Mouse (Mus musculus) left cerebral cortex, postnatal 4 days (tissue): ENCODE results near the gene Naa35. TPM values are rescaled to one million over a fixed set of nuclear protein-coding genes. Genes with fewer than 3 reads are reported as not detected.

Source experiments
- DNase-seq: peaks from one replicate; pipeline ENCODE4 v3.0.0-alpha.2; 2022
- intact Hi-C: fragments of 180-260 bp; cut with DNase I; formaldehyde crosslinking; loops from one replicate; pipeline ENCODE4 v1.15.1; 2025
- total RNA-seq, 2 experiments: library from RNA; stranded (reverse); gene quantifications; 2 replicates each; pipeline ENCODE4 v1.2.3; 2021

The Naa35 gene
- total RNA-seq, 2 experiments from 2014 or later, result 129 to 143 TPM

DNA sequence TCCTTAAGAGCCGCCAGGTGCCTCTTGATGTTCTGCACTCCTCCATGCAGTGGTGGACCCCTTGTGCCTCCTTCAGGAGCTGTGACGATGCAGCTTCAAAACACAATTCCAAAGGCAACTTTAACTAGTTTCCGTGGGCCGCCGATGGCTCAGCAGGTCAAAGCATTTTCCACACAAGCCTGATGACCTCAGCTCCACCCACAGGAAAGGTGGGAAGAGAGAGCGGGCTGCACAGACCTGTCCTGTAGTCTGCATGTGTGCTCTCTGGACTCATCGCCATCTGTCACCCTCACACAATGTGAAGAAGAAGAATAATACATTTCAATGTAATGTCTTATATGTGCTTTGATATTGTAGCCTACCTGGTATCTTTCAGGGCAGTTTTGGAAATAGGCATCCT is 41.7 kb downstream of the Naa35 start:
- intact Hi-C loops, result no loop called here
- no peak for DNase-seq

DNA sequence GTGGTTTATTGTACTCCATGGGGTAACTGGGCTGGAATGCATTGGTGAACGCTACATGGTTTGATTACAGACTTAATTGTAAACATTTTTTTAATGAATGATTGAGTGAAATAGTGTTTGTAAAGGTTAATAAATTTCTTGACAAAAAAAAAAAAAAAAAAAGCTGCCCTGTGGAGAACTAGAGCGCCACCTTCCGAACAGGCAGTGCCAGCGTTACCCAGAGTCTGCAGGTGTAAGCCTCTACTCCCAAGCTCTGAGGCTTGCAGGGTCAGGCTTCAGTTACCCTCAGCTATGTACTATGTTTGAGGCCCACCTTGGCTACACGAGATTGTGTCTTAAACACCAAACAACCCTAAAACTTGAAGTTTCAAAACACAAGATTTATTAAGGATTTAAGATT is 49.6 kb downstream of the Naa35 start:
- intact Hi-C loops, result loop anchor here (10.0 kb wide), 2 partner anchors 90 to 150 kb away; partner anchors contain the start of gene Gm49354
- DNase-seq, result no peak

GRCm38 (mm10) chr13:59637800-59638199 is 52.7 kb downstream of the Naa35 start:
- intact Hi-C loops, result loop anchor here (10.0 kb wide), 2 partner anchors 87 to 147 kb away; partner anchors contain the start of gene Gm49354
- DNase-seq, result no peak

DNA sequence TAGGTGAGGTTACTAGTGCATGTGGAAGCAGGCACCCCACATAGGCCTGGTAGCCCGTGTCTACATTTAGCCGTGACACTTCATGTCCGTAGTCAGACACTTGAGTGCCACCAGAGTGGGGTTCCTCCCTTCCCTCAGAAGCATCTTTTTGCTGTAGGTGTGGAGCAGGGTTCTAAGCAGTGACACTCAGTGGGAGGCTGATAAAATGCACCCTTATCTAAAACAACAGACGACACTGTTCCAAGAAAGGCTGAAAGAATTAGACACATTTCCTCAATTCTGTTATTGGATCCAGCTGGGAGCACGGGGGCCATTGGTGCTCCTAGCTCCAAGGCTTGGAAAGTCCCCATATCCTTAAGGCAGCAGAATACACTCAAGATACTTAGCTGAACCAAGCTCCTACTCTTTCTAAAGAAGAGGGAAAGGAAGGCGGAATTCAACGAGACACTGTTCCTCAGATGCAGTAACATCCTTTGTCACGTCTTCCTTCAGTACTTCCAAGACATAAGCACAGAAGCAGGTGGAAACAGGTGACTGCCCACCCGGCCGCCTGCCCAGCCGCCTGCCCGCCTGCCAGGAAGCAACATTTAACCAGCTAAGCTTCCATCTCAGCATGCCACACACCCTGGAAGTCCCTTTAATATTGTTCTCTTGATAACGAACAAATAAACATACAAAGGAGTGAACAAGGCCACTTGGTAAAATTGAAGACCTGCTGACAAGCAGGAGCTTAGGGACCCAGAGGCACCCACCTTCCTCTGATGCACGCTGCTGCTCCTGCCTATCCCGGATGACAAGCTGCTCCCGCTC is 54.5 kb downstream of the Naa35 start:
- intact Hi-C loops, result loop anchor here (10.0 kb wide), 2 partner anchors 85 to 145 kb away; partner anchors contain the start of gene Gm49354
- DNase-seq, result no peak

DNA sequence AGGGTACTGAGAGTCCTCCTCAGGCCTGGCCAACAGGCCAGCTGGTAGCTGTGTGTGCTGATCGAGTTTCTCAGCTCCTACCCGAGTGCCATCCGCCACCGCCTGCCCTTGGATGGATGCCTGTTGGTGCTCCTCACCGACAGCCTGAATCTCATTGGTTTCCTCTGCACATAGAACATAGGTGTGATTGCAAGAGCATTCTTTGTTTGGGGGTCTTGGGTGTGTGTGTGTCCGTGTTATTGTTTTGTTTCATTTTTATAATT is 55.0 kb downstream of the Naa35 start:
- intact Hi-C loops, result no loop called here
- DNase-seq, result peak; percentile 27

DNA sequence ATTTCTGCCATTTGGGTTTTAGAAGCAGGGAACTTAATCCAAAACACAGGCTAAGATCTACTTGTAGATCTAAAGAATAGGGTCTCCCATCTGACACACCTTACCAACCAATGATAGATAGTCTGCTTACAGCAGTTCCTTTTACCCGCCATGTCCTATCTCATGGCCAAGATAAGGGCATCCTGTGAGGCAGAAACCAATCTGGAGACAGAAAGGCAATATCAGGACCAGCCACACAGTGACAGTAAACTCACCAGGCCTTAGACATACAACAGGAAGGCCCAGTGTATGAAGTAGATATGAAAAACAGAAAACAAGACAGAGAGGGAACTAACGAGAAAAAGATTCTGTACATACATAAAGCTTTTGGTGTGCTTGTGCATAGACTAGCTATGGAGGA is 57.8 kb downstream of the Naa35 start:
- no peak for DNase-seq
- intact Hi-C loops, result no loop called here

DNA sequence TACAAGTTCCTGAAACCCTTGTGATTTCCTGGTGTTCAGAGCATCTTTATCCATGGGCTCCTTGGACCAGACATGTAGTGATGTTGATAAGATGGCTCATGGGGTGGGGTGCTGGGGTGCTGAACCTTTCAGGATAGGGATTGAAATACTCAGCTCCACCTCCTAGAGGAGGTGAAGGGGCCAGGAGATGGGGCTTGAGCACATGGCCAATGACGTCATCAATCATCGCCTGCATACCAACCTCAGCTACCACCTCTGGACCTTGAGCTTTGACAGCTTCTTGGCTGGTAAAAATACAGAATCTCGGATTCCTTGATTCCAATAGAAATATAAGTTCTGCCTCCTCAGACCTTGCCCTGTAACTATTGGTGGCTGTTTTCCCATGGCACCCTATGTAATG is 60.4 kb downstream of the Naa35 start:
- intact Hi-C loops, result no loop called here
- no peak for DNase-seq

- intact Hi-C loops, result no loop called here
- DNase-seq, result no peak
Measured at GRCm38 (mm10) chr13:59646674-59647244, 61.7 kb downstream of the Naa35 start.

- intact Hi-C loops, result no loop called here
- no peak for DNase-seq
Measured at GRCm38 (mm10) chr13:59647484-59647883, 62.4 kb downstream of the Naa35 start.

DNA sequence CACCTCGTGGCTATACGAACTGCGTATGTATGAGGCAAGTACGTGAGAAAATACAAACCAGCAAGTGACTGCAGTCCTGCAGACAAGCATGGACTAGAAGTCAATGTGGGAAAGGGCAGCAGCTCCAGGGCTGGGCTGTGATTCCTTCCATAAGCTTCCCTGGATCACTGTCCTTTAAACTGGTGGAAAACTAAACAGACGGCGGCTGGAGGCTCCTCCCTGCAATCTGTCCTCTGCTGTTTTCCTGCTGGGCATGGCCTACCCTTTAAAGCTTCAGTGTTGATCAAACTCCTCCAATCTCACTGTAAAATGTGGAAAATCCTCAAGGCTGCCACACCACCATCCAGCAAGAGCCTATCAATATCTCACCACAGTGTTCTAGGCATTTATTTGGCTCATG is 63.5 kb downstream of the Naa35 start:
- intact Hi-C loops, result no loop called here
- no peak for DNase-seq

DNA sequence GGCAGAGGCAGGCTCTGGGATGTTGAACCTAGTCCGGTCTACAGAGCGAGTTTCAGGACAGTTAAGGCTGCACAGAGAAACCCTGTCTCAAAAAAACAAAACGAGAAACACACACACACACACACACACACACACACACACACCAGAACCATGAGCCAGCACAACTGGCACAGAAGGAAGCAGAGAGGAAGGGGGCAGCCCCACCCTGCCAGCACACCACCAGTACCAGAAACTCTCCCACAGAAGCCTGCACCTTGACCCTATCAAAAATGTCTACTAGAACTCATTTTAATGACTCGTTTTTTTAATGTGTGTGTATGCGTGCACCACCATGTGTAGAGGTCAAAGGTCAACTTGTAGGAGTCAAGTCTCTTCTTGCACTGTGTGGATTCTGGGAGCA is 64.7 kb downstream of the Naa35 start:
- DNase-seq, result no peak
- intact Hi-C loops, result no loop called here

- no peak for DNase-seq
- intact Hi-C loops, result no loop called here
Measured at GRCm38 (mm10) chr13:59652651-59653050, 67.6 kb downstream of the Naa35 start.

- intact Hi-C loops, result no loop called here
Measured at GRCm38 (mm10) chr13:59653136-59653535, 68.1 kb downstream of the Naa35 start.

GRCm38 (mm10) chr13:59654465-59654864 is 69.4 kb downstream of the Naa35 start:
- DNase-seq, result no peak
- intact Hi-C loops, result no loop called here

More at GRCm38 (mm10) chr13:59653136-59653535, 68.1 kb downstream of the Naa35 start:
- DNase-seq, result no peak

DNA sequence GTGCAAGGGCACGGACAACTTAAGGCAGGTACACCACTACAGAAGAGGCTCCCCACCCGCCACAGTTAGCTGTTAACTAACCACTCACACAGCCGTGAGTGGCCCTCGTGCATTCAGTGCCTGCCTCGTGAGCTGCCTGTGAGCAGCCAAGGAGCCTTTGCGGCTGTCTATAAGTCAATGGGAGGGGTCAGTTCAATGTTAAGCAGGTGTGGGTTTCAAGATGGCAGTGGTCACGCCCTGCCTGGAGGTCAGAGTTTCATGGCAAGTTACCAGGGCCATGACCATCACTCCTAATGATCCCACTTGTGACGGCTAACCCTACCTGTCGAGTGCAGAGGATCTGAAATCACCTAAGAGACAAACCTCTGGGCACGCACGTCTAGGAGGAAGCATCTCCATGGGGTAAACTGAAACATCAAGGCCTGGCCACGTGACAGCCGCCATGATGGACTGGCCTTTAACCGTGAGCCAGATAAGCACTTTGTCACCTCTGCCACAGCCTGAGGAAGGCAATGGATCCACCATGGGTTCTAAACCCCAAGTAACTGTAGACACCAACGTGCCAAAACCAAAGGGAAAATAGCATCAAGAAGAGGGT is 70.8 kb downstream of the Naa35 start:
- intact Hi-C loops, result no loop called here
- no peak for DNase-seq

DNA sequence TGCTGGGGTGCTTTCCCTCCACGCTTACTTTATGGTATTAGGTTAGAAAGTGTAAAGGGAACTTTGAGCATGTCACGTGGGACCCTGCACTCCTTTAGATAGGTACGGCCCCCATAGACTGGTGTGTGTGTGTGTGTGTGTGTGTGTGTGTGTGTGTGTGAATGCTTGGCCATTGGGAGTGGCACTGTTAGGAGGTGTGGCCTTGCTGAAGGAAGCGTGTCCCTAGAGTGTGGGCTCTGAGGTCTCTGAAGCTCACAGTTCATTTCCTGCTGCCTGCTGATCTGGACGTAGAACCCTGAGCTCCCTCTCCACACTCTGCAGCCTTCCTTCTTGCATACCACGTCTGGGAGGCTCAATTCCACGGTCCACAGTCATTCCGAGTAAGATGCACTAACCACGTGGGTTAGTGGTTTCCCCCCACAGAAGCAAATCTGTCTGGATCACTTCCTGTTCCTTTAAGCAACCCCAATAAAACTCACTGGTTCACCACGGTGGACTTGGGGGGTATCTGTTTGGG is 71.3 kb downstream of the Naa35 start:
- intact Hi-C loops, result no loop called here
- no peak for DNase-seq

DNA sequence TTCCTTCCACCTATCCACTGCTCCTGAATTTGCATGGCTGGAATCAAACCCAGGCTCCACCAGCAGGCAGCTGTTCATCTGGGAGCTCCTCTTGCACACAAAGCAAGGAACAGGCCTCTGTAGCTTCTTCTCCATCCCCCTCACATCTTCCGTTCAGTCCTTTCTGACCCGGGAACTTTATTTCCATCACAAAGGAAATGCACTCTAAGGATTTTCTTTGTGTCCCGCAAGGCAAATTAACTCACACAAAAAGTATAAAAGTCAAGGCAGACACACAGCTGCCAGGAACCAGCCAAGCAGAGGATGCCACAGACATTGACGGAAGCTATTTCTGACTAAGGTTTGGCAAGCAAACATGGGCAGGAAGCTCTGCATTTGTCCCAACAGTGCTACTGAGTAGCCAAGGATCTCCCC is 71.9 kb downstream of the Naa35 start:
- DNase-seq, result no peak
- intact Hi-C loops, result no loop called here

DNA sequence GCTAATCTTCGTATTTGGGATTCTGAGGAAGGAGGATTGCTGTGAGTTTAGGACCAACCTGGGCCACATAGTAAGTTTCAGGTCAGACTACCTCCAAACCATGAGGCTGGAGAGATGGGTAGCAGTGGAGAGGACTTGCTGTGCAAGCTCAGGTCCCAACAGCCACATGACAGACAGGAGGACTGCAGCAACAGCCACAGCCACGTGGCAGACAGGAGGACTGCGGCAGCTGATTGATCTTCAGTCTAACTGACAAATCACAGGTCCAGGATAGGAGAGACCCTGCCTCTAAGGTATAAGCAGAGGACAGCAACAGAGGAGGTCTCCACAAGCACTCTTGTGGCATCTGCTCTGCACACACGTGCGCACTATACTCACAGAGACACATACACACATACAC is 72.7 kb downstream of the Naa35 start:
- intact Hi-C loops, result no loop called here
- no peak for DNase-seq

GRCm38 (mm10) chr13:59660371-59660770 is 75.3 kb downstream of the Naa35 start:
- intact Hi-C loops, result no loop called here

DNA sequence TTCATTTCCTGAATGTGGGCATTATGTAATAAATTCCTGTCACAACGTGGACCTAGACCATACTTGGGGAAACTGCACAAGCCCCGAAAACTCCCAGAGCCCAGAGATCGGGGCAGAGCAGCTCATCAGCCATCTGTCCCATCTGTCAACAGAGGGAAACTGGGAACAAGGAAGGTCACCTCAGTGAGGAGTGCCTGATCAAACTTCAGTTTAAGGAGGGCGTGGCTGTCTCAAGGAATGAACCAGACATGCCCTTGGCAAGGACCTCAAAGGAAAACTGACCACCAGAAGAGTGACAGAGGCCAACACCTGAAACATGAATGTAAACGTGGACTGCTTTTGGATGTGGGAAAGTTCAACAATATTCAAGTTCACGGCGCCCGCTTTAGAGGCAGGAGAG is 76.3 kb downstream of the Naa35 start:
- DNase-seq, result no peak

More at GRCm38 (mm10) chr13:59660371-59660770, 75.3 kb downstream of the Naa35 start:
- no peak for DNase-seq

GRCm38 (mm10) chr13:59661966-59662365 is 76.9 kb downstream of the Naa35 start:
- intact Hi-C loops, result no loop called here
- DNase-seq, result no peak

More for the DNA sequence above, 76.3 kb downstream of the Naa35 start:
- intact Hi-C loops, result no loop called here
